Mouse (Mus musculus) frontal cortex, adult (tissue): Measurements from ENCODE around the gene Cdh13.
A peak's percentile ranks its signal among the peaks of the same experiment; 100 is the strongest.

Source experiments
- ATAC-seq: cut with Nextera tagmentation; 2 replicates; pipeline ENCODE4 v1.9.2; 2017; ENCODE audit warnings: mild to moderate bottlenecking, moderate library complexity, mixed read lengths; ENCODE audit not compliant: low TSS enrichment

Cdh13 gene

DNA sequence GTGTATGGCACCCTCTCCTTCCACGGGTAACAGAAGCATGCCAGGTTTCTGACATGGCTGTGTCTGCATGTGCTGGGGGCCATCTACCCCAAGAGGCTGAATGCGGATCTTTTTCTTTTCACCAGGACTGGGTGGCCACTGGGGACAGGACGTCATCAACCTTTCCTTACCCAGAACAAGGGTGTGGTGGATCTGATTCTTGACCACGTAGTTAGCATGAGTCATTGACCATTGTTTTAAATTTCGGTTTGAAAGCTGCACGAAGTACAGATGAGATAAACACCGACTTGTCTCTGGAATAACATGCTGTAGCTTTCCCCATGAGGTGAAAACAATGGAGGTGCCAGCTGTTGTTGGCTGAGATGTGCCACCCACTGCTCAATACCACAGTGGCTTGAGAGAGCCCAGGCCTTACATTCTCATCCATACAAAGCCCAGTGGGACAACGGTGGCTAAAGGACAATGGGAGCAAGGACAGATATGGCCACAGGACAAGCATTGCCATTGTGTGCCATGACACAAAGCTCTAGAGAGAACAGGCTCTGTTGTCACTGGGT, 161.2 kb downstream of the Cdh13 start:
- ATAC-seq = no peak

DNA sequence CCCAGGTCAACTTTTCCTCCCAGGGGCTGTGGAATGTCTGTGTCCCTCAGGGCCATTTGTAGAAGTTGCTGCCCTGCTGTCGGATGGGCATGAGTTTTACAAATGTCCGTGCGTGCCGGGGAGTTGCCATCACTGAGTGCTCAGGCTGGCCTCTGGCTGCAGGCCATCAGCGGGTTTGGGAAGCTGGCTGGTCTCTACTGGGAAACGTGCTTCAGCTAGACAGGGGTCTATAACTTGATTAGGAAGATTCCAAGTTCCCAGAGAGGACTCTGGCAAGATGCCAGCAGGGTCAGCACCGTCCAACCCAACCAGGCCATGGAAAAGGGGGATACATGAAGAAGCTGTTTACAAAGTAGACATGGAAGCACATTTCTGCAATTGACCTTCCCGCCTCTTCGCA, 163.0 kb downstream of the Cdh13 start:
- ATAC-seq = no peak

DNA sequence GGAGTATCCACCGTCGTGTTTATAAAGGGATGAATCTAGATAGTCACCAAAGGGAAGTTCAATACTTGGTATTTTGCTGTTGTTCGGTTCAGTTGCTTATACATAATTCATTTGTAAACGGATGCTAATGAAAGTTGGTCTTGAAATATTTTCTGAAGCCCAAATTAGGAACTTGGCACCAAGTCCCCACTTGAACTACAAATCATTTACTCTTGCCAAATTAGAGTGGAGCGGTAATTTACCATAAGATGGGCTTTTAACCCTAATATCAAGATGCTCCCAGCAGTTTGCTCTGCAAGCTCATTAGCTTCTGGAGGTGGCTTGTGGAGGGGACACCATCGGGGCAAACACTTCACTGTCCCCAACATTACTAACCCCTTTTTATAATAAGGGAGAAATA, 164.5 kb downstream of the Cdh13 start:
- no peak for ATAC-seq

DNA sequence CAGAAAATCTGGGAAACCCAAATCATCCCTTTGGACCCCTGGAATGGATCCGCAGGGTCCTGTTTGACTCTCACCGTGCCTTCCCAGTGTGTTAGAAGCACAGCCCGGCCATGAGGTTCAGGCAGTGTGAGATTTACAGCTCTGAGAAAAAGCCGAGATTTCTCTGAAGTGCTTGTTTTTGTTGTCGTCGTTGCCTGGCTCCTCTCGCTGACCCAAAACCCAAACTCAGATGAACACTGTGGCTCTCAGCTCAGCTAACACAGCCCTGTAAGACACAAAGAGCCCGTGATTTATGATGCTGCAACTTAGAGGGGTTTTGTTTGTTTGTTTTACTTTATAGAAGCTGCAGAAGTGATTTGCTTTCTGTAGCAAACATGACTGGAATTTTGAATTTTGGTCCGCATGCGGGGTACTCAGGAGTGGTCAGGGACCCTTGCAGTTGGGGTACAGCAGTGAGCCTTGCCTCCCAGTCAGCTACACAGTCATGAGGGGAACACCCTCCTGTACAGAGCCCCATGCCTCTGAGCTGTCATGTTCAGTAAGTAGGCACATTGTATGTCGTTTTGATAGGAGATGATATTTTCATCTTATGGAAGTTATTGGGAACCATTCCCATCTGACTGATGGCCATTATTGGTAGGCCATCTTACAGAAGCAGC, 169.0 kb downstream of the Cdh13 start:
- no peak for ATAC-seq

DNA sequence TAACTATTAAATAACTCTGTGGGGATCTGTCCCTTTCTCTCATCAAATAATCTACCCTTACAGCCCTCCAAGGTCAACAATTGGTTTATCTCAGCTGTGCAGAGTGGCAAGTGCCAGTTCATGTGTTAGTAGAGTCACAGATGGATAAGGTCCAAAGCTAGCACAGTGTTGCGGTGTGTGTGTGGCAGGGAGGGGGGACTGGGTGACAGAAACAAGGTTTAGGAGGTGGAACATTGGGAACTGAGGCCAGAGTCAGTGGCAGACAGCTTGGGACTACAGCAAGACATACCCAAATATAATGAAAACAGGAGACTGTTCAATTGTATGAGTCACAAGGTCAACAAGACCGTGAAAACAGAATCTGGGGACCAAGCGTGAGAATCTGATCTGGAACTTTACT, 171.7 kb downstream of the Cdh13 start:
- ATAC-seq = no peak

DNA sequence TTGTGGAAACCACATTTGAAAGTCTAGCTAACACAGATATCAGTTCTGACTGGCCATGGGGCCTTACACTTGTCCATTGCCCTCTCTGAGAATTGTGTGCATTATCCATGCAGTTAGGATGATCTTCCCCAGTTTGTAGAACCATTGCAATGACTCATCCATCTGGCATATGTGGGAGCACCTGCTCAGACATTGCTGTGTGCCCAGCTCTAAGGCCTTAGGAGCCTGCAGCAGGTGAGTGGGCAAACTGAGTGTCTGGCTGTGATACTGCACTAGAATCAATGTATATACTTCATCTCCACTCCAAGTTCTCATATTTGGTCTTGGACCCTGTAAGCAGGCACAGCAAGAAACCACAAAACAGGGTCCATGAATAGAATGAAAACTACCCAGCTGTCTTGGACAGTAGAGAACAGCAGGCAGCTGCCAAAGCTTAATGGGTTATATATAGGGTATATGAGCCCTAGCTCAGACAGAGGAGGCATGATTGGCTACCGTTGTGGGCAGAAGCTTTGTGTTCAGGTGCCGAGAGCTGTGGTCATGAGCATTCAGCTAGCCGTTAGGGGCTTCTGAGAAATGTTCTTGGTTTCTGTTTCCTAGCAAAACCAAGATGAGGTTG, 181.9 kb downstream of the Cdh13 start:
- peak; percentile 81 for ATAC-seq

DNA sequence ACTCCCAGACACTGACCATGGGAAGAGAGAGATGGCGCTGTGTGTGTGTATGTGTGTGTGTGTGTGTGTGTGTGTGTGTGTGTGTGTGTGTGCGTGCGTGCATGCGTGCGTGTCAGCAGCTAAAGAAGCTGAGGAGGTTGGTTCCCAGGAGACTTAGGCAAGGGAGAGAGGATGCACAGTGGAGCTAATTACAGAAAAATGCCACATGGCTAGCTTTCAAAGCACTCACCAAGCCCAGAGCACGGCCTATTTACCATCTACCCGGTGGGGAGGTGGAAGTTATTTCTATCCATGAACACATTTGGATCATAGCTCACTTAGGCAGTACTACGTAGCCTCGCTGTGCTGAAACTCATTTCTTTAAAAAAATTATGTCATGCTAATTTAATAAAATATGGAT, 194.1 kb downstream of the Cdh13 start:
- peak; percentile 55; the same call in 1 of the 2 replicates for ATAC-seq

DNA sequence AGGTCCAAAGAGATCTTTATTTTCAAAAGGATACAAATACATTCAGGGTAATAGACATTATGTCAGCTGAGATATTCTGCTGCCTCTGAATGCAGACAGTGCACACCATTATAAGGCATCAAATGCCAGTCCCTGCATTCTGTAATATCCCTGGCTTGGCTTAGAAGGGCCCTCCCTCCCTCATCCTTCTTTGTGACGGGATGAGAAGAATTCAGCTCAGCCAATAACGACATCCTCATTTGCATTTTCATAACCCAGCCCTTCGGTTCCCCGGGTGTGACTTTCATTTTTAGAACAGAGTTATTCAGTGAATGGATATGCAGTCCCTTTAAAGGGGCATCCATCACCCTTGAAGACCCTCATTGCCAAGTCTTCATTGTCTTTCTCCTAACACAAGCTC, 205.2 kb downstream of the Cdh13 start:
- peak; percentile 87 for ATAC-seq

DNA sequence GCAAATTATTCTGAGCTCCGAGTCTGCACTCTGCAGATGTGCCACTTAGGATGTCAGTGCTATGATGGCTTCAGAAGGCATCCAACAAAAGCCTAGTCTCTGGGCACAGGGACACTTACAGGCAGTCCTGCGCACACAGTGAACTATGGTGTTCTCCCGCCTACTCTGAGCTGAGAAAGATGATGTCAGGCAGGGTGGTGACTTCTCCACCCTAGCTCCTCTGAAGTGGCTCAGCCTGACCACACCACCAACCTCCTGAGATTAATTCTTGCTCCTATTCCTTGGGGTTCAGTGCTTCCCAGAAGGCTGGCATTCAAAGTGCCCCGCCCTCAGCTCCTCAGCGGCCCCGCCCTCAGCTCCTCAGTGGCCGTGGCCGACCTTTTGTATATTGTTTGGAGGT, 219.0 kb downstream of the Cdh13 start:
- ATAC-seq = no peak

DNA sequence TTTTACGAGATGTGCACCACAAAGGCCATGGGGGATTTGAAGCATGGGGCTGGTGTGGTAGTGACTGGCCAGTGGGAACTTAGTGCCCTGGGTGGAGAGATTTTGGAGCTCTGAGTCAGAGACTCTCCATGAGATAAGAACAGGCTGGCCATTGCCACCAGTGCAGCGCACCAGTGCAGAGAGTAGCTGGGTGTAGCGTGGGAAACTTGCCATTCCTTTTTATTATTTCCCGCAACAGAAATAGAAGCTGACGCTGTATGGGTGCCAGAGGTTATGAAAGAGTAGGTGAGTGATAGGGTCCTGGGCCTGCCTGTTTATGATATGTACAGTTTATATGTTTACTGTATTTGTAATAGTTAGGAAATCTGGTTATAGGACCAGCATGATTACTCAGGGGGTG, 225.9 kb downstream of the Cdh13 start:
- no peak for ATAC-seq

DNA sequence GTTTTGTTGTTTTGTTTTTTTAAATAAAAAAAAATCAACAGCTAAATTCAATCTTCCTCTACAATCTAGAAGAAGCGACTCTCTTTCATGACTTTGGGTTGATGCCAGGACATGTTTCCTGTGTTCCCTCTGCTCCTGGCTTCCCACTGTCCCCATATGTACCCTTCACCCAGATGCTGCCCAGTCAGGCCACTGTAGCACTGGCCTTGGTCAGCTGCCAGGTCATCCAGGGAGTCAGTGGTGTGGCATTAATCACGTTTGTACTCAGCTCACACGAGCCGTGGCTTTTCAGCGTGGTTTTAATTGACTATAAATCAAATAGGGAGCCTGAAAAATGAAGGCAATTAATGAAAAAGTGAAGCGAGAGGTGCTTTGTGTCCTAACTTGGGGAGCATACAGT, 229.7 kb downstream of the Cdh13 start:
- ATAC-seq = no peak

DNA sequence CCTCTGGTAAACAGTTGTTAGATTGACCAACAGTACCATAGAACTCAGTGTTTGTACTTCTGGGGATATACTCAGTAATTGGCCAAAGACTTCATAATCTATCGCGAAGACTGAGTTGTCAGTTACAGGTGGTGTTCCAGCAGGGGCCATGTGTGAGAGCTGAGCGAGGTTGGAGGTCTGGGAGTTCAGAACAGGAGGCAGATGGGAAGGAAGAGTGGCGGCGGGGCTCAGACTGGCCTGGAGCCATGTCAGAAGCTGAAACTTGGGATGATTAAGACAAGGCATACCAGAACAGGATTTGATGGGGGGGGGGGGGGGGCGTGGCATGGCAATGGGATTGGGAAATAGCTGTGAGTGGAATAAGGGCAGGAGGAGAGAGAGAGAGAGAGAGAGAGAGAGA, 232.1 kb downstream of the Cdh13 start:
- no peak for ATAC-seq

DNA sequence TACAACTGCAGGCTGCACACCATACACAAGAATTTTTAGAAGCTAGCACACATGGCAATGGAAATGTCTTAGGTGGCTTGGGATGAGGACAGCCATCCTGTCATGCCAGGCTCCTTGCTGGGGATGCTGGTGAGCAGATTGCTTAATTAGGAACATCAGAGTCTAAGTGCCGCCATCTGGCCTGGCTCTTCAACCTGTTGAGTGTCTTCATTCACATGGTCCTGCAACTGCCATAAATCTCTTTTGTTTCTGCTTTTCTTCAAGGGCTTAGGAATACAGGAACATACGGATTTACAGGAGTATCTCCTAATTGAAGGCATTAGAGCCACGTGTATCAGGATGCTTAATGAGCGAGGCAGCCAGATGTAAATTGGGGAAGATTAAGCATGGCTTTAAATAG, 233.5 kb downstream of the Cdh13 start:
- no peak for ATAC-seq

DNA sequence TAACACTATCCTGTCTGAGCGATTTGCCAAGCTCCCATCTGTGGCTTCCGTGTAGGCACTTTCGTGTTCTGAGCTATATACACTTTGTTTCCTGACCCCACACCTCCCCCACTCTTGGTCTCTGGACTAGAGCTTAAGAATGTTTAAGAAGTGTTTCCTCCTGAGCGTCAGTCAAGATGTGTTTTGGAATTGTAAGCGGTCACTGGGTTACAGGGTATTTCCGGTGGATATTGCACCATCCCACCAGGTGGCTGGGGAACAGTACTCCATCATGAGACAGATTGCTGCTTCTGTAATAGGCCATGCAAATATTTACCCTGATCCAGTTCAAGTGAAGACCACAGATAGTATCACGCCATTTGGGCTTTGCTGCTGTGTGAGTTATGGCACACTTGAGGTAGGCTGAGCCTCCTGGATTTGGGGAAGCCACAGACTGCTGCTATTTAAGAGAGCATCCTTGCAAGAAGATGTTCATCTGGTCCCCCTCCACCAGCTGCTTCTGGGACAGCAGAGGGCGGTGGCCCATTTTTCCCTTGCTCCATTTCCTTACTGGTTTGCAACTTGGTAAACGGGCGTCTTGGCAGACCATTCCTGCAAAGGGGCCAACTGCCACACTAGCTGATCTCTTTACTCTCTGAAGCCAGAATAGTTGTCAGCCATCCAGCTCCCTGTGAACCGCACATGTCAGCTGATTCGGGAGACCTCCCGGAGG, 234.7 kb downstream of the Cdh13 start:
- peak; percentile 93 for ATAC-seq

DNA sequence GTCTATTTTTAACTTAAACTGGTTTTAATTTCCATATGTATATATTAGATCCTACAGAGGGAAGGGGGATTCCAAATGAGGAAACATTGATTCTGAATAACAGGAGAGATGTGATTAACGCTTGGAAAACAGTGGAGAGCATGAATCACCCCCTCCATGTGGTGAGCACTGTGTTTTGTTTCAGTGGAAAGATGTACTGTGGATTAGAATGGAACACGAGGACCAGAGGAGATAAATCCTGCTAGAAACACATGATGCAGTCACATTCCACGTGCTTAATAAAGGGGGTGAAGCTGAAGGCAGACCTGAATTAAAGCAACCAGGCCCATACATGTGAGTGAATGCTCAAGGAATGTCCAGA, 235.2 kb downstream of the Cdh13 start:
- peak; percentile 16; the same call in 1 of the 2 replicates for ATAC-seq

DNA sequence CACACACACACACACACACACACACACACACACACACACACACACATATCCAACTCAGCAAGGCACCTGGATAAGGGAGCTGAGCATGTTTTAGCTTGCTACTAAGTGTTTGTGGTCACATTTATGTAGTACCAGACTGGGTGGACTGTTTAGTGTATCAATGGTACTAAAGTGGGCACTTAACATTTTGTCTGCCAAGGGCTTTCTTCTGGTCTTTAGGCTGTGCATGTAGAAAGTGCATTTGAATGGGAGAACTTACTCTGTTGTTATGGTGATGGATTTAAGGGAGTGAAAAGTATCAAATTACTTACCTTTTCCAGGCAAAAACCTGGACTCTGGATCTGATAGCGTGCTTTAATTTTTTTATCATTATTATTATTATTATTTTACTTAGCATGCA, 240.4 kb downstream of the Cdh13 start:
- ATAC-seq = no peak

DNA sequence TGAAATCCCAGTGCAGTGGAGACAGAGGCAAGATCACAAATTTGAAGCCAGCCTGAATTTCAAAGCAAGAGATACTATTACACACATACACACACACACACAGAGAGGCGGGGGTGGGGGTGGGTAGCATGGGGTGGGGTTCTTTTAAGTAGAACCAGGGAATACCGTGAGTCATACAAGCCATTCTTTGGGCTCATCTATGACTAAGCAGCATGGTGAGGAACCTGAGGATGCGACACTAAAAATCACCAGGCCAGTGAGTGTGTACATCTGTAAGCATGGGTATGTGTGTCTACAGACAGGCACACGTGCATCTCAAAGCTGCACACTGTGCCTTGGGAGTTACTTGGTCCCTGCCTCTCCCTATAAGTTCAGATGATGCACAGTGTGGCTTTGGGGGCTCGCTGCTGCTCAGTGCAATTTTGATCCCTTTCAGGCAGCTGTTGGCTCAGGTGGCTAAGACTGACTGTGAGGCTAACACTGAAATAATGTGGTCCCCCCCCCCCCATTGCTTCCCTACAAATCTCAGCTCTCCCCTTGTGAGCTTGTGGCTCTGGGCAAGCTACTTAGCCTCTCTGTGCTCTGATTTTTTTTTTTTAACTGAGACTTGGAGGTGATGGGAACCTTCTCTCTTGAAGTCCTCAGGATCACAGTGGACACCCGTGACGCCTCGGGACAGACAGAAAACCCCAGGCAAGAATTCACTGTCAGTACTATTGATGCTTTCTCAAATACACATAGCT, 255.5 kb downstream of the Cdh13 start:
- no peak for ATAC-seq

DNA sequence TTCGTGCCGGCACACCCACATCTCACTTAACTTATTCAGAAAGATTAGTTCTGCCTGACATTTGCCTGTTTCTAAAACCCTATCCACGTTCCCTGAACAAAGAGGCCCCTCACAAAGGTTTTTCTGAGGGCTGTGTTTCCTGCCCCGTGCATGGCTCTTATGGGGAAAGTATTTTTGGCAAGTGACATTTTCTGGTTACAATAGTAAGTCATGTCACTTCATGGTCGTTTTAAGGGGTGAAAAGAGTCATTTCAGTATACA, 256.0 kb downstream of the Cdh13 start:
- ATAC-seq = no peak

DNA sequence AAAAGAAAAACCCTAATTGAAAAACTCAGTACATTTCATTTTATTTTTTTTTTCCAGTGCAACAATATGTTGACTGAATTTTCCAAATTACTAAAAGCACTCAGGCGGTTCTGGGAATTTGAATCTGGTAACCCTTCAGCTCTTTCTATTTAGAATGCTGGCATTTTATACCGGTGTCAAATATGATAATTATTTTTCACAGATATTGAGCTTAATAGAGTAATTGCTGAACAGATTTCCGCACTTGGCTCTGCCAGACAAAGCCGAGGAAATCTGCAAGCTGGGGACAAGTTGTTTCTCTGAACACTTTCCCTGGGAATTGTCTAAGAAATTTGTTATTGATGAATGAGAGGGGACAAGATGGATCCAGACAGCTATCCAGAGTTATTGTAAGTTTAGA, 256.4 kb downstream of the Cdh13 start:
- no peak for ATAC-seq

DNA sequence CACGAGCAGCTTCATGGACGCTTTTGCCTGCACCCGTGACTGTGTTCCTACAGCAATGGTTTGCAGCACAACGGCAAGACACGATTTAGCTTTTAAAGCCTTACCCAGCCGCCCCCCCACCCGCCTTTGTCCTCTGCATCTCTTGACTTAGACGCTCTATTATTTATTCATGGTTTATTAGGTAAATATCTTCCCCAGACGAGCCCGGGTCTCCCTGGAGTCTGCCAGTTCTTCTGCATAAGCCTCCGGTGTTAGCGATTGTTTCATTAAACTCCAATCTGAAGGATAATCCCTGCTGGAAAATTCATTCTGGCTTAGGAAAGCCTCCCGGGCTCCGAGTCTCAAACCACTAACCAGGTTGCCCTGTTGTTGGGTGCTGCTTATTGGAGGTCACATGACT, 268.9 kb downstream of the Cdh13 start:
- ATAC-seq = no peak

DNA sequence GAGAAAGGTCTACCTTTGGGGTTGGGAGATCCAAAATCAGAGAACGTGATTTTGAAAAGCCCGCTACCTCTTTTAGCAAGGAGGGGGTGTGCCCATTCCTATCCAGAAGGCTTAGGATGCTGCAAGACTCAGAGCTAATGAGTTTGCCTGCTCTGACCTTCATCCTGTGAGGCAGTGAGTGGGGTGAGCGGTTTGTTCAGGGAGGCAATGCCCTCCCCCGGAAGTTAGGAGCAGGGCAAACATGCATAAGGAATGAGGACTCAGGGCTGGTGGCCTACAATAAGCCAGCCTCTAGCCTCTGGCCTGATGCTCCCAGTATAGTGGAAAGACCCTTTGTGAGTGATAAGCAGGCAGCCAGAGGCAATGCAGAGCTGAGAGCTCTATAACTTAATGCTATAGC, 269.3 kb downstream of the Cdh13 start:
- ATAC-seq = no peak

DNA sequence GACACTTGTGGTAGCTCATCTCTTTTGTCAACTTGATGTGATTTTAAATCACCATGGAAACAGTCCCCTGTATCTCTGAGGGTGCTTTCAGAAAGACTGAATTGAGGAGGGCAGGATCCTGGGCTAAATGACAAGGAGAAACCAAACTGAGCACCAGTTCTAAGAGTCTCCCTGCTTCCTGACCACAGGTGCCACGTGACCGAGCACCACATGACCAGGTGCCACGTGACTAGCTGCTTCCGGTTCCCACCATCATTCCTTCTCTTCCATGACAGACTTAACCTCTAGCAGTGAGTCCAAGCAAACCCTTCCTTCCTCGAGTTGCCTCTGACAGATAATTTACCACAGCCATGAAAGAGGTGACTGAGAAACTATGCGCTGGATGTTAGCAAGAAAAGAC, 280.5 kb downstream of the Cdh13 start:
- ATAC-seq = no peak

DNA sequence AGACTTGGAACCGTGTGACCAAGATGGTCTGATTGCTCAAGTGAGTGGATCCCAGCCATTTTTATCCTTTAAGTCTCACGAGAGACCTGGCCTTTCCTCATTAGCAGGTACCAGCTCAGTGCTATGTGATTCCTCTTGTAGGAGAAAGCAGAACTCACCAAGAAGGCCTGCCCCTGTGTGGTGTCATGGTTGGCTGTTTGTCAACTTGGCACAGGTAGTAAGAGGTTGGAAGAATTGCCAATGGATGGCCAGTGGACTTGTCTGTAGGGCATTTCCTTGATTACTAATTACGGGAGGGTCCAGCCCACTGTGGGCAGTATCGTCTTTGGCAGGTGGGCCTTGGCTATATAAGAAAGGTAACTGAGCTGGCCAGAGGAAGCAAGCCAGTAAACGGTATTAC, 281.7 kb downstream of the Cdh13 start:
- no peak for ATAC-seq
